Mouse (Mus musculus) liver (tissue): ENCODE measurements at regions not wholly inside any gene's neighbourhood (a gene's known extent, or its start where the extent isn't known, plus 50 kb on each side); places are given as distances from the start of the nearest gene placed in this dataset.
A peak's percentile ranks its signal among the peaks of the same experiment; 100 is the strongest.

ENCODE experiments used
- DNase-seq: peaks from one replicate; pipeline ENCODE4 v3.0.0-alpha.2; 2020; ENCODE audit warnings: mixed read lengths

- DNase-seq = no peak
These were observed 73.4 kb upstream of the Medag start for GRCm38 (mm10) chr5:149338016-149338696.

- DNase-seq = no peak
These were observed 72.9 kb upstream of the Medag start for GRCm38 (mm10) chr5:149338697-149339078.

GRCm38 (mm10) chr5:149340361-149340760 lies 71.2 kb upstream of the Medag start:
- no peak for DNase-seq

- DNase-seq = no peak
These were observed 70.1 kb upstream of the Medag start for GRCm38 (mm10) chr5:149341461-149341860.

- DNase-seq = no peak
These were observed 67.7 kb upstream of the Medag start for GRCm38 (mm10) chr5:149343610-149344527.

- no peak for DNase-seq
These were observed 67.1 kb upstream of the Medag start for GRCm38 (mm10) chr5:149344528-149344855.

- DNase-seq = no peak
These were observed 66.4 kb upstream of the Medag start for GRCm38 (mm10) chr5:149345161-149345560.

- no peak for DNase-seq
These were observed 61.9 kb upstream of the Medag start for GRCm38 (mm10) chr5:149349685-149350084.

GRCm38 (mm10) chr5:149353039-149353655 lies 58.4 kb upstream of the Medag start:
- peak; percentile 68 for DNase-seq

- peak; percentile 60 for DNase-seq
These were observed 57.0 kb upstream of the Medag start for GRCm38 (mm10) chr5:149354448-149355115.

GRCm38 (mm10) chr5:149355131-149355530 lies 56.4 kb upstream of the Medag start:
- no peak for DNase-seq

- DNase-seq = no peak
These were observed 54.6 kb upstream of the Medag start for GRCm38 (mm10) chr5:149356970-149357369.
